In genomic region chr5:89518641-89519040, GRCm38 (mm10) we compare ENCODE assay signal across 27 mouse cellular contexts. TPM values are rescaled to one million over a fixed set of nuclear protein-coding genes. Genes with fewer than 3 reads are reported as not detected.
DNase-seq lines count a peak whose midpoint lies in the region; ATAC-seq lines count a peak whose summit lies in the region.
"Had no signal": no experiment of that assay in that cellular context is flagged by ENCODE, and none has a peak within 500 bp of the region (broad histone marks: within the 10 kb centered on the region; RNA-seq: fewer than 3 reads in every experiment).

No protein-coding gene starts in this region.

- intact Hi-C loops in left cerebral cortex, postnatal 10 days (cut with DNase I): no loop called here
- intact Hi-C loops in left cerebral cortex, postnatal 36 days (cut with DNase I): no loop called here

- ATAC-seq in frontal cortex, adult (ENCODE audit: low TSS enrichment): peak; percentile 100
- ATAC-seq: forebrain, embryonic 13.5 days; hindbrain, embryonic 16.5 days; lung, postnatal 0 days had no signal

- DNase-seq in frontal cortex, postnatal 14 days (ENCODE audit: low spot score in 2 of 2): no peak
- peak; percentile 27 for DNase-seq in left cerebral cortex, adult 11 months (ENCODE audit: low spot score)
- no peak for DNase-seq in left cerebral cortex, postnatal 10 days (ENCODE audit: extremely low spot score in 1 of 2, low spot score in 2 of 2)
- peak; percentile 11 for DNase-seq in Muller cell, postnatal 12 days (ENCODE audit: inconsistent ontology term)
- DNase-seq in left cerebral cortex, postnatal 36 days (ENCODE audit: low spot score in 2 of 2): peak; percentile 10 to 14
- no peak for DNase-seq in natural killer cell, adult 2 months (ENCODE audit: low spot score in 2 of 2)
- DNase-seq in embryo, embryonic 9.5 days (ENCODE audit: extremely low spot score): no peak
- DNase-seq: adrenal gland, adult 8-10 months; cerebellum, adult 8-10 months; cerebellum, postnatal 25 days; gastrocnemius, postnatal 14 days; kidney, adult 2 months; kidney, postnatal 36 days; liver, embryonic 13.5 days; lung, adult 18-20 months; lung, postnatal 4 days; thymus, postnatal 25 days had no signal

RNA-seq across cellular contexts. Expression of gene Npffr2, which starts 8.6 kb away (rescaled TPM):
- total RNA-seq in left cerebral cortex, postnatal 10 days (2021): under 1 TPM; 0.20 to 0.54 TPM
- total RNA-seq in left cerebral cortex, postnatal 36 days (2021): under 1 TPM in 1 of 2 experiments, not detected in 1; 0.48 TPM
- total RNA-seq: adrenal gland, adult 8-10 months; adrenal gland, postnatal 4 days; CH12.LX; ES-E14; gastrocnemius, postnatal 14 days; granulocyte monocyte progenitor cell, adult 5-6 weeks; heart, postnatal 25 days; layer of hippocampus, postnatal 10 days had no signal

Comparison
In these comparisons a context has a peak if more than half of its experiments do, and no peak if none do; other contexts are left out.
1. DNase-seq: peak in left cerebral cortex, adult 11 months (single experiment), Muller cell, postnatal 12 days (single experiment) and left cerebral cortex, postnatal 36 days (2 of 2); none in frontal cortex, postnatal 14 days (0 of 2), left cerebral cortex, postnatal 10 days (0 of 2), natural killer cell, adult 2 months (0 of 2) and embryo, embryonic 9.5 days (single experiment).